ENCODE assay signal across 10 mouse cellular contexts in the genomic region with DNA sequence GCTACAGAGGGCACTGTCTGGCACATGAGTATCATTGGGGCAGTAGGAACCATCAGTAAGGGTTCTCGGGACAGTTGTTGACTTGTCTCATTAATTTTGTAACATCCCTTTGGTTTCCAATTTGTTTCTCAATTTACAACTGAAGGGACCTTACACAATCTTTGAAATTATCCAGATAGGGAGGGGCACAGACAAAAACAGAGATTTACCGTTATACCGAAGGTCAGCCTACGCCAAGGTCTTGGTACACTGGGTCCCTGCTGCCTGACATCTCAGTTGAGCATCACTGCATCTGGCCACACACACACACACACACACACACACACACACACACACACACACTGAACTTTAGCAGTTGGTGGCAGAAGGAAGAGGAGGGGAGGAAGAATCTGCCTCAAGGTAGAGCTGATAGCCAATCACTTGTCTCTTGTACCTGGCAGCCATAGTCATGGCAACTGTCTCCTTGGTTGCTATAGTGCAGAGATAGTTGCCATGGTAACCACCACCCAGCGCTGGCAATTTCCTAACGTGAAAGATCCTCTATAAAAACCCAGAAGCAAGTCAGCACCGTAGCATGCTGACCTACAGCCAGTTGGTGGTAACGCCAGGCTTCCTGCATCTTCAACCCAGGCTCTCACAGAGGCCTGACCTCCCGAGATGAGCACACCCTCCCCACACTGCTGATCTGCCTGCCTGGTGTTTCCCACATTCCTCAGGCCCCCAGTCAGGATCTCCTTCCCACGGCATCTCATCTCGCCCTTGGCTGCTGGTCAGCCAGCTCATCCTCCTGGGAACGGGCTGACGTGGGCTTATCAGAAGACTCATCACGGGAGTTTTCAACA. TPM values are rescaled to one million over a fixed set of nuclear protein-coding genes. Genes with fewer than 3 reads are reported as not detected.
A peak's percentile ranks its signal among the peaks of the same experiment; 100 is the strongest.
DNase-seq lines count a peak whose midpoint lies in the region; ATAC-seq and TF ChIP-seq lines count a peak whose summit lies in the region.
"Had no signal": no experiment of that assay in that cellular context is flagged by ENCODE, and none has a peak within 500 bp of the region (broad histone marks: within the 10 kb centered on the region; RNA-seq: fewer than 3 reads in every experiment).

No protein-coding gene starts in this region.

- 40% methylated on average over 14 of the region's 14 CpGs for WGBS in forebrain, postnatal 0 days
- 31% methylated on average over 14 of the region's 14 CpGs for WGBS in hindbrain, embryonic 15.5 days
- 52% methylated on average over 14 of the region's 14 CpGs for WGBS in midbrain, embryonic 10.5 days

- peak overlapping the region; percentile 42 for H3K4me2 ChIP-seq in forebrain, postnatal 0 days (ENCODE audit: low read depth)
- peak overlapping the region; percentile 36 for H3K4me2 ChIP-seq in hindbrain, embryonic 15.5 days

- H3K27ac ChIP-seq in forebrain, postnatal 0 days (ENCODE audit: low read depth, low read length), result peak overlapping the region; percentile 94
- peak overlapping the region; percentile 88 for H3K27ac ChIP-seq in hindbrain, embryonic 15.5 days (replicated peaks)
- no peak overlapping the region for H3K27ac ChIP-seq in midbrain, embryonic 10.5 days (replicated peaks)

- peaks cover 14% of the 10 kb centered on the region for H3K4me1 ChIP-seq in forebrain, postnatal 0 days (ENCODE audit: insufficient read depth)
- H3K4me1 ChIP-seq in hindbrain, embryonic 15.5 days (replicated peaks), result peaks cover 21% of the 10 kb centered on the region
- peaks cover 18% of the 10 kb centered on the region for H3K4me1 ChIP-seq in midbrain, embryonic 10.5 days

- intact Hi-C loops in left cerebral cortex, postnatal 4 days (cut with DNase I), result no loop called here

- H3K27me3 ChIP-seq in forebrain, postnatal 0 days (ENCODE audit: insufficient read depth, low read length), result no peaks in the 10 kb centered on the region
- no peaks in the 10 kb centered on the region for H3K27me3 ChIP-seq in hindbrain, embryonic 15.5 days
- no peaks in the 10 kb centered on the region for H3K27me3 ChIP-seq in midbrain, embryonic 10.5 days (ENCODE audit: low read depth, poor library complexity, severe bottlenecking)

- TF ChIP-seq CTCF in forebrain, postnatal 0 days (IDR thresholded peaks at IDR 0.05; ENCODE audit: low read depth), result no peak

- no peaks in the 10 kb centered on the region for H3K9me3 ChIP-seq in forebrain, postnatal 0 days (ENCODE audit: low read length)
- H3K9me3 ChIP-seq in hindbrain, embryonic 15.5 days, result no peaks in the 10 kb centered on the region
- H3K9me3 ChIP-seq in midbrain, embryonic 10.5 days (replicated peaks), result no peaks in the 10 kb centered on the region

- no peak overlapping the region for H3K4me3 ChIP-seq in forebrain, postnatal 0 days (ENCODE audit: low read depth, low read length)
- no peak overlapping the region for H3K4me3 ChIP-seq in hindbrain, embryonic 15.5 days
- no peak overlapping the region for H3K4me3 ChIP-seq in midbrain, embryonic 10.5 days

- peak; percentile 86 for DNase-seq in left cerebral cortex, adult 11 months (ENCODE audit: low spot score)
- no peak for DNase-seq in left cerebral cortex, postnatal 4 days
- peak; percentile 90 for DNase-seq in forebrain, postnatal 0 days
- DNase-seq in midbrain, embryonic 10.5 days (ENCODE audit: low spot score), result peak; percentile 26
- no peak for DNase-seq in spleen, adult 12 weeks (ENCODE audit: low spot score)
- no peak for DNase-seq in natural killer cell, adult 2 months (ENCODE audit: low spot score in 2 of 2)

- no peaks in the 10 kb centered on the region for H3K36me3 ChIP-seq in forebrain, postnatal 0 days (ENCODE audit: insufficient read depth)
- H3K36me3 ChIP-seq in hindbrain, embryonic 15.5 days, result no peaks in the 10 kb centered on the region
- no peaks in the 10 kb centered on the region for H3K36me3 ChIP-seq in midbrain, embryonic 10.5 days

- peak overlapping the region; percentile 47 for H3K9ac ChIP-seq in forebrain, postnatal 0 days
- H3K9ac ChIP-seq in hindbrain, embryonic 15.5 days, result no peak overlapping the region

- ATAC-seq in activated CD4-positive, CD25-positive, alpha-beta regulatory T cell, adult 4 months, result peak; percentile 49
- ATAC-seq in forebrain, postnatal 0 days, result peak; percentile 98
- peak; percentile 94 for ATAC-seq in hindbrain, embryonic 15.5 days (ENCODE audit: low FRiP score, low read depth)

RNA-seq across cellular contexts. Expression of gene H13, which starts 15.2 kb away (rescaled TPM):
- total RNA-seq in left cerebral cortex, postnatal 4 days (2021), result 100 to 1,000 TPM; 149 to 160 TPM
- polyA plus RNA-seq in activated CD4-positive, CD25-positive, alpha-beta regulatory T cell, adult 4 months (2017; shearing (Covaris generic)), result 10 to 100 TPM; 72.7 to 82.3 TPM
- total RNA-seq in forebrain, postnatal 0 days (2014; rRNA removed), result 121 and 177 TPM in 2 replicates
- polyA plus RNA-seq in forebrain, postnatal 0 days (2015; fragmentation: Nextera tagmentation; extraction: Ambion mirVana), result 165 and 166 TPM in 2 replicates
- polyA plus RNA-seq in hindbrain, embryonic 15.5 days (2015; fragmentation: Nextera tagmentation; extraction: Ambion mirVana), result 166 and 177 TPM in 2 replicates
- polyA plus RNA-seq in midbrain, embryonic 10.5 days (2016; fragmentation: Nextera tagmentation; extraction: Ambion mirVana), result 99.2 and 117 TPM in 2 replicates

RNA-seq across cellular contexts. Expression of gene Rem1, which starts 27.3 kb away (rescaled TPM):
- total RNA-seq in left cerebral cortex, postnatal 4 days (2021), result under 1 TPM; 0.62 to 0.86 TPM
- not detected for polyA plus RNA-seq in activated CD4-positive, CD25-positive, alpha-beta regulatory T cell, adult 4 months (2017; shearing (Covaris generic))
- total RNA-seq in forebrain, postnatal 0 days (2014; rRNA removed), result 0.46 and 2.7 TPM in 2 replicates
- polyA plus RNA-seq in forebrain, postnatal 0 days (2015; fragmentation: Nextera tagmentation; extraction: Ambion mirVana), result 0.44 and 0.53 TPM in 2 replicates
- 0.52 and 0.72 TPM in 2 replicates for polyA plus RNA-seq in hindbrain, embryonic 15.5 days (2015; fragmentation: Nextera tagmentation; extraction: Ambion mirVana)
- polyA plus RNA-seq in midbrain, embryonic 10.5 days (2016; fragmentation: Nextera tagmentation; extraction: Ambion mirVana), result 0.26 and 0.33 TPM in 2 replicates

RNA-seq across cellular contexts. Expression of gene Defb25, which starts 31.2 kb away (rescaled TPM):
- not detected for total RNA-seq in left cerebral cortex, postnatal 4 days (2021)
- polyA plus RNA-seq in activated CD4-positive, CD25-positive, alpha-beta regulatory T cell, adult 4 months (2017; shearing (Covaris generic)), result not detected
- not detected in 2 replicates for total RNA-seq in forebrain, postnatal 0 days (2014; rRNA removed)
- not detected in 2 replicates for polyA plus RNA-seq in forebrain, postnatal 0 days (2015; fragmentation: Nextera tagmentation; extraction: Ambion mirVana)
- polyA plus RNA-seq in hindbrain, embryonic 15.5 days (2015; fragmentation: Nextera tagmentation; extraction: Ambion mirVana), result not detected in 2 replicates
- polyA plus RNA-seq in midbrain, embryonic 10.5 days (2016; fragmentation: Nextera tagmentation; extraction: Ambion mirVana), result not detected in 2 replicates
- polyA plus RNA-seq: small intestine, adult 2 months had no signal

RNA-seq across cellular contexts. Expression of gene Mcts2, which starts 32.7 kb away (rescaled TPM):
- total RNA-seq in left cerebral cortex, postnatal 4 days (2021), result 10 to 100 TPM; 30.4 to 32.5 TPM
- 1 to 10 TPM; 2.1 to 2.5 TPM for polyA plus RNA-seq in activated CD4-positive, CD25-positive, alpha-beta regulatory T cell, adult 4 months (2017; shearing (Covaris generic))
- 21.5 and 30.8 TPM in 2 replicates for total RNA-seq in forebrain, postnatal 0 days (2014; rRNA removed)
- 26.6 and 29.9 TPM in 2 replicates for polyA plus RNA-seq in forebrain, postnatal 0 days (2015; fragmentation: Nextera tagmentation; extraction: Ambion mirVana)
- polyA plus RNA-seq in hindbrain, embryonic 15.5 days (2015; fragmentation: Nextera tagmentation; extraction: Ambion mirVana), result 32.6 and 37.3 TPM in 2 replicates
- polyA plus RNA-seq in midbrain, embryonic 10.5 days (2016; fragmentation: Nextera tagmentation; extraction: Ambion mirVana), result 42.9 and 45.3 TPM in 2 replicates

RNA-seq across cellular contexts. Expression of gene Defb36, which starts 50.0 kb away (rescaled TPM):
- total RNA-seq in left cerebral cortex, postnatal 4 days (2021), result not detected
- polyA plus RNA-seq in activated CD4-positive, CD25-positive, alpha-beta regulatory T cell, adult 4 months (2017; shearing (Covaris generic)), result not detected
- not detected in 2 replicates for total RNA-seq in forebrain, postnatal 0 days (2014; rRNA removed)
- not detected in 2 replicates for polyA plus RNA-seq in forebrain, postnatal 0 days (2015; fragmentation: Nextera tagmentation; extraction: Ambion mirVana)
- polyA plus RNA-seq in hindbrain, embryonic 15.5 days (2015; fragmentation: Nextera tagmentation; extraction: Ambion mirVana), result not detected in 2 replicates
- not detected in 2 replicates for polyA plus RNA-seq in midbrain, embryonic 10.5 days (2016; fragmentation: Nextera tagmentation; extraction: Ambion mirVana)
- polyA plus RNA-seq: large intestine, adult 2 months; small intestine, adult 2 months had no signal

Comparison
In these comparisons a context has a peak if more than half of its experiments do, and no peak if none do; other contexts are left out.
1. DNase-seq: peak in left cerebral cortex, adult 11 months (single experiment), forebrain, postnatal 0 days (single experiment) and midbrain, embryonic 10.5 days (single experiment); none in left cerebral cortex, postnatal 4 days (single experiment), spleen, adult 12 weeks (single experiment) and natural killer cell, adult 2 months (0 of 2).
2. Peak in every context shown above with its lines, with median percentiles within 50 percentile points of each other: ATAC-seq.